ENCODE assay signal across 11 mouse cellular contexts in genomic region chr10:125934095-125934494, GRCm38 (mm10).
"Had no signal": no experiment of that assay in that cellular context is flagged by ENCODE, and none has a peak within 500 bp of the region (broad histone marks: within the 10 kb centered on the region; RNA-seq: fewer than 3 reads in every experiment).

No protein-coding gene starts in this region.

- ATAC-seq: midbrain, embryonic 13.5 days had no signal

- H3K36me3 ChIP-seq: limb, embryonic 12.5 days; midbrain, embryonic 13.5 days; neural tube, embryonic 15.5 days had no signal

- H3K4me2 ChIP-seq: limb, embryonic 12.5 days; midbrain, embryonic 13.5 days; neural tube, embryonic 15.5 days had no signal

- DNase-seq: kidney, postnatal 10 days; kidney, postnatal 4 days; liver; lung, adult 18-20 months; thymus, postnatal 4 days had no signal

- H3K9me3 ChIP-seq: limb, embryonic 12.5 days; midbrain, embryonic 13.5 days; neural tube, embryonic 15.5 days had no signal

- H3K9ac ChIP-seq: limb, embryonic 12.5 days; liver, embryonic 14.5 days; midbrain, embryonic 13.5 days; neural tube, embryonic 15.5 days had no signal

- H3K4me1 ChIP-seq: midbrain, embryonic 13.5 days; neural tube, embryonic 15.5 days had no signal

- H3K27ac ChIP-seq: layer of hippocampus, adult 2 months; limb, embryonic 12.5 days; liver, embryonic 14.5 days; midbrain, embryonic 13.5 days; neural tube, embryonic 15.5 days had no signal

- H3K27me3 ChIP-seq: limb, embryonic 12.5 days; midbrain, embryonic 13.5 days; neural tube, embryonic 15.5 days had no signal

- H3K4me3 ChIP-seq: layer of hippocampus, adult 2 months; limb, embryonic 12.5 days; midbrain, embryonic 13.5 days; myocyte; neural tube, embryonic 15.5 days had no signal
